Comparison of ENCODE assay signal across 10 mouse cellular contexts in the genomic region with DNA sequence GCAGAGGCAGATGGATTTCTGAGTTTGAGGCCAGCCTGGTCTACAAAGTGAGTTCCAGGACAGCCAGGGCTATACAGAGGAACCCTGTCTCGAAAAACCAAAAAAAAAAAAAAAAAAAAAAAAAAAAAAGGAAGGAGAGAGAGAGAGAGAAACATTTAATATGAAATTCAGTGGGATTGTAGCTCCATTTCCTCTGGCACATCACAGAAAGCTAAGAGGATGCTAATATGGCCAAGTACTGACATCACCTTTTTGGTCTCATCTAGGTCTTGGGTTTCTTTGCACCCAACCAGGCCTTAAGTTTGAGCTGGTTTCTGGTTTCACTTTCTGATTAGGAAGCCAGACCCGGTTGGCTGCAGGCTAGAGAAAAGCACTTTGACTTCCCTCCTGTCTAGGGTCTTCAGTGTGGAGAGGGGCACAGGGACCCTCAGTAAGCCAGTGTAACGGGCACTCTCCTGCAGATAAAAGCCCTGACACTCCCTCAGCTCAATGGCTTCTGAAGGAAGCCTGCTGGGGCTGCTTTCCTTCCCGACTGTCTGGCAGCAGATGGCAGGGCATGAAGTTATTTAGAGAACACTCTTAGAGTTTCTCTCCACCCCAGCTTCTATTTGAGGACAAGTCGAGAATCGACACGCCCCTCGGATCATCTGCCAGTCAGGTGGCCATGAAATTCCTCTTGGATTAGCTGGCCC. TPM values are rescaled to one million over a fixed set of nuclear protein-coding genes. Genes with fewer than 3 reads are reported as not detected.
DNase-seq lines count a peak whose midpoint lies in the region; ATAC-seq lines count a peak whose summit lies in the region.
"Had no signal": no experiment of that assay in that cellular context is flagged by ENCODE, and none has a peak within 500 bp of the region (broad histone marks: within the 10 kb centered on the region; RNA-seq: fewer than 3 reads in every experiment).

No protein-coding gene starts in this region.

- no peak for ATAC-seq in megakaryocyte, adult 5-6 weeks (ENCODE audit: poor library complexity, severe bottlenecking)

- DNase-seq in frontal cortex, adult 2 months (ENCODE audit: extremely low spot score in 1 of 2, low spot score in 1 of 2), result peak; percentile 61 to 65
- DNase-seq in induced T-regulatory cell, adult 2 months (ENCODE audit: low read depth), result peak; percentile 81
- DNase-seq in splenic B cell, adult 2 months (ENCODE audit: low read depth, low spot score), result peak; percentile 50
- DNase-seq in ovary, postnatal 14 days (ENCODE audit: low spot score), result no peak
- no peak for DNase-seq in midbrain, embryonic 10.5 days (ENCODE audit: low spot score)
- DNase-seq in cerebellum, adult 18-20 months, result no peak

- H3K36me3 ChIP-seq in megakaryocyte, embryonic 14.5 days (replicated peaks; ENCODE audit: low read length), result no peaks in the 10 kb centered on the region
- H3K36me3 ChIP-seq in splenic B cell, adult 2 months (ENCODE audit: control insufficient read depth, insufficient read depth, low read length, poor library complexity, severe bottlenecking), result no peaks in the 10 kb centered on the region
- no peaks in the 10 kb centered on the region for H3K36me3 ChIP-seq in midbrain, embryonic 10.5 days
- H3K36me3 ChIP-seq: hindbrain, embryonic 15.5 days; liver, embryonic 15.5 days had no signal

- peaks cover 21% of the 10 kb centered on the region for H3K4me1 ChIP-seq in megakaryocyte, embryonic 14.5 days
- H3K4me1 ChIP-seq in midbrain, embryonic 10.5 days, result peaks cover 8% of the 10 kb centered on the region

- WGBS in midbrain, embryonic 10.5 days, result 57% methylated on average over 8 of the region's 8 CpGs

- H3K27ac ChIP-seq in midbrain, embryonic 10.5 days (replicated peaks), result no peak overlapping the region
- H3K27ac ChIP-seq: hindbrain, embryonic 15.5 days; liver, embryonic 15.5 days had no signal

- H3K27me3 ChIP-seq in megakaryocyte, embryonic 14.5 days (replicated peaks), result no peaks in the 10 kb centered on the region
- no peaks in the 10 kb centered on the region for H3K27me3 ChIP-seq in splenic B cell, adult 2 months (ENCODE audit: control insufficient read depth, insufficient read depth, low read length, poor library complexity, severe bottlenecking)
- no peaks in the 10 kb centered on the region for H3K27me3 ChIP-seq in midbrain, embryonic 10.5 days (ENCODE audit: low read depth, poor library complexity, severe bottlenecking)
- H3K27me3 ChIP-seq: hindbrain, embryonic 15.5 days; liver, embryonic 15.5 days had no signal

- H3K4me3 ChIP-seq in megakaryocyte, embryonic 14.5 days (replicated peaks), result peak overlapping the region; percentile 82
- H3K4me3 ChIP-seq in midbrain, embryonic 10.5 days, result no peak overlapping the region
- H3K4me3 ChIP-seq: hindbrain, embryonic 15.5 days; liver, embryonic 15.5 days had no signal

- no peaks in the 10 kb centered on the region for H3K9me3 ChIP-seq in megakaryocyte, embryonic 14.5 days
- H3K9me3 ChIP-seq in midbrain, embryonic 10.5 days (replicated peaks), result no peaks in the 10 kb centered on the region
- H3K9me3 ChIP-seq: hindbrain, embryonic 15.5 days; liver, embryonic 15.5 days had no signal

RNA-seq across cellular contexts. Expression of a gene that starts 37.3 kb away (rescaled TPM):
- polyA plus RNA-seq in megakaryocyte, embryonic 14.5 days (2012; ENCODE audit: insufficient read depth, low replicate concordance), result 8.5 TPM in 1 of 2 replicates, not detected in the other
- total RNA-seq in megakaryocyte, adult 5-6 weeks (2015), result 103 and 111 TPM in 2 replicates
- total RNA-seq in megakaryocyte, adult 5-6 weeks (2017), result 47.7 and 53.2 TPM in 2 replicates
- polyA plus RNA-seq in frontal cortex, adult 2 months (2012; rRNA removed), result 102 and 106 TPM in 2 replicates
- 124 and 125 TPM in 2 replicates for polyA plus RNA-seq in midbrain, embryonic 10.5 days (2016; fragmentation: Nextera tagmentation; extraction: Ambion mirVana)

RNA-seq across cellular contexts. Expression of a gene that starts 37.3 kb away (rescaled TPM):
- 2.6 and 8.2 TPM in 2 replicates for polyA plus RNA-seq in megakaryocyte, embryonic 14.5 days (2012; ENCODE audit: insufficient read depth, low replicate concordance)
- total RNA-seq in megakaryocyte, adult 5-6 weeks (2015), result 15.4 and 15.5 TPM in 2 replicates
- 5.1 and 6.3 TPM in 2 replicates for total RNA-seq in megakaryocyte, adult 5-6 weeks (2017)
- polyA plus RNA-seq in frontal cortex, adult 2 months (2012; rRNA removed), result 9.4 and 10.9 TPM in 2 replicates
- polyA plus RNA-seq in midbrain, embryonic 10.5 days (2016; fragmentation: Nextera tagmentation; extraction: Ambion mirVana), result 12.9 and 14.8 TPM in 2 replicates

RNA-seq across cellular contexts. Expression of a gene that starts 56.7 kb away (rescaled TPM):
- polyA plus RNA-seq in megakaryocyte, embryonic 14.5 days (2012; ENCODE audit: insufficient read depth, low replicate concordance), result 0.26 and 3.6 TPM in 2 replicates
- total RNA-seq in megakaryocyte, adult 5-6 weeks (2015), result 1.9 and 2.1 TPM in 2 replicates
- 1.4 and 2.4 TPM in 2 replicates for total RNA-seq in megakaryocyte, adult 5-6 weeks (2017)
- polyA plus RNA-seq in frontal cortex, adult 2 months (2012; rRNA removed), result 18.3 and 20.0 TPM in 2 replicates
- 0.41 and 0.47 TPM in 2 replicates for polyA plus RNA-seq in midbrain, embryonic 10.5 days (2016; fragmentation: Nextera tagmentation; extraction: Ambion mirVana)

Comparison
In these comparisons a context has a peak if more than half of its experiments do, and no peak if none do; other contexts are left out.
1. DNase-seq: peak in frontal cortex, adult 2 months (2 of 2), induced T-regulatory cell, adult 2 months (single experiment) and splenic B cell, adult 2 months (single experiment); none in ovary, postnatal 14 days (single experiment), midbrain, embryonic 10.5 days (single experiment) and cerebellum, adult 18-20 months (0 of 2).
2. RNA of a gene that starts 37.3 kb away (polyA plus RNA-seq): 124 to 125 TPM in midbrain, embryonic 10.5 days and 102 to 106 TPM in frontal cortex, adult 2 months; 8.5 TPM in megakaryocyte, embryonic 14.5 days; every median in the first group is over 10 times any median in the second.